Mouse (Mus musculus) CD8-positive naive resting alpha-beta T cell, adult 2 months (primary cell): ENCODE results near the gene Pspc1.

Source experiments
- DNase-seq, 2 experiments: peaks; one replicate each; pipeline ENCODE4 v3.0.0; 2022; ENCODE audit warnings: low read depth in 2 of 2, low spot score in 2 of 2

Gene Pspc1

DNA sequence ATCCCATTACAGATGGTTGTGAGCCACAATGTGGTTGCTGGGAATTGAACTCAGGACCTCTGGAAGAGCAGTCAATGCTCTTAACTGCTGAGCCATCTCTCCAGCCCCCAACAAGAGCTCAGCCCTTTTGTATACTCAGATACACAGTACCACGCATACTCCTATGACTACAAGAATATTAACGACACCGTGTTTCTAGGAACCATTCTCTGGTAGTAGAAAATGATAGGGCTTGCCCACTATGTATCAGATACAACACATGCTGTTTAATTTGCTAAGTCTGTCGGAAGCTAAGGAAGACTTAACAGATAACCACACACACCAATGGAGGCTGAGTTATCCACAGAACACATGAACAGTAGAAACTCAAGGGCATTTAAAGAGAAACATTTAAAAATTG lies 75.5 kb downstream of the Pspc1 start:
- no peak for DNase-seq

DNA sequence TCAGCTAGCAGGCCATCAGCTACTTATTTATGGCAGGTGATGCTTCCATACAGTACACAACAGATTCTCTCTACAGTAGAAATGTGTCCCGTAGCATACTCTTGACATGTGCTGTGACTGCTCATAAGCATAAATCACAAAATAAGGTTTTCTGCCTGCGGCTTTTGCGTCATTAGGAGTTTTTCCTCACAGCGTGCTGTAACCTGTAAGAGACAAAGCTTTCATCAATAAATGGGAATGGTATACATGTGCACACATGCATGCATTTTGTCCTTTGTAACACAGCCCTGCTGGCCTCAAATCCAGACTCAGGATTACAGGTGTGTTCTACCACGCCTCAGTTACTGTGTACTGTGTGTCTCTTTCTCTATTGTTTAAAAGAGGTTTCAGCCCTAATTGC lies 80.3 kb downstream of the Pspc1 start:
- DNase-seq: no peak

DNA sequence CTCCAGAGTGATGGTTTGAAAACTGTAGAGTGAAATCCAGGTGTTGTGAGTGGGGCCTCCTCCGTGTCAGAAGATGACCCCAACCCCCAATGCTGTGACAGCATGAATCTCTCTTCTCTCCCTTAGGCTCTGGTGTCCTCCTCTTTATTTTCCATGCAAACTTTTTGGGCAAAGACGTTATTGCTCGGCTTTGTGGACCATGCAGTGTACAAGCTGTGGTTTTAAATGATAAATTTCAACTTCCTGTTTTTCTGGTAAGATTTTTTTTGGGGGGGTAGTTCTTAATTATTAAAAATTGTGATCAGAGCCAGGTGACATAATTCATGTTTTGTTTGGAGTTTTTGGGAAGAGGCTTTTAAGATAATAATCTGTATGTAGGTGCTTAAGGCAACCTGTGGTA lies 82.6 kb downstream of the Pspc1 start:
- no peak for DNase-seq

DNA sequence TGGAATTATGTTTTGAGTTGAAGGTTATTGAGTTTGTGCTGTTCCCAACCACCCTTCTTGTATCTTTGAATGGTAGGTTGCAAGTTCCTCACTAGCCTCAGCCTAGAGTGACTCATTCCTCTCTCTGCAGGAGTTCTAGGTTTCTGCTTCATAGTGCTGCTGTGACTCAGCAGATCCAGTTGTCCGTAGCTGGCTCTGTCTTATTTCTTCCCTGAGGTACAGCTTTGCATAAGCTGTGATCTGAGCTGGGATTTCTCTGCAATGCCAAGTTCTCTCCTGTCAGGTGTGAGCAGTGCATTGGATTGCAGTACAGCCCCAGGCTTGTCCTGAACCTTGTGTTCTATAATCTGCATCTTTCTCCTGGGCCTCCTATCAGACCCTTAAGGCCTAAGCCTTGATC lies 88.3 kb downstream of the Pspc1 start:
- no peak for DNase-seq

DNA sequence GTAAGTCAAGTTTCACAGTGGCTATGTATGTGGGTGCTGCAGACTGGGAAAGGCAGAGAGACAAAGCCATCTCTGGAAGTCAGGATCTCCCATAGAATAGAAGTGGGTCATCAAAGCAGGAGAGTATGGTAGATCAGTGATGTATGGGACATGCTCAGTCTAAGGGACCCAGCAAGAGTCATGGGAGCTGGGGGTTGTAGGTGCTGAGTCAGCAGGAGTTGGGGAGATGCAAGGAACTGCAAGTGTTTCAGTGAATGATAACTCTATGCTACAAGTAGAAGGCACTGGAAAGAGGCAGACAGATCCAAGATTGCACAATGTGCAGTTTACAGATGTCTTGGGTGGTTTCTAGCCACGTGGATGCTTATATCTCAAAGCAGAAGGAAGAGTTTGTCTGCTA lies 89.0 kb downstream of the Pspc1 start:
- no peak for DNase-seq

DNA sequence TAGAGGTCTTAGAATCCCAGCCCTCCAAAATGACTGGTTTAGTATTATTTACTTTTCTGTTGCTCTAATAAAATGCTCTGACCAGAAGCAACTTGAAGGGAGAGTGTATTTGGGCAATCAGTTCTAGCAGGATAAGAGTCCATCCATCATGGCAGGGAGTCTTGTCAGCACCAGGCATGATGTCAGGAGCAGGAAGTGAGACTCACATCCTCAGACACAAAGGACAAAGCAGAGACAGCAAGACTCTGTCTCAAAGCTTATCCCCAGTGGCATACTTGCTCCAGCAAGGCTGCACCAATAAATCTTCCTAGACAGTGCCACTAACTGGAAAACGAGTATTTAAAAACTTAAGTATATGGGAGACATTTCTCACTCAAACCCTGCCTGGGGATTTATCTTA lies 92.7 kb downstream of the Pspc1 start:
- no peak for DNase-seq
